Mouse (Mus musculus) CH12.LX (cell line): ENCODE measurements around the gene F2r.

ENCODE experiments used
- BHLHE40 ChIP-seq: IDR thresholded peaks from 2 replicates; pipeline ENCODE4 v1.6.1; 2011; ENCODE audit warnings: mild to moderate bottlenecking, low read depth, low read length, improper control_type of control experiment
- CTCF ChIP-seq, 2 experiments: IDR thresholded peaks in 1 of 2; conservative IDR thresholded peaks in 1 of 2; 2 replicates each; pipeline ENCODE4 v1.5.1; 2011 to 2012; ENCODE audit warnings: low read depth in 2 of 2, low read length in 2 of 2, improper control_type of control experiment in 1 of 2, inconsistent platforms in 1 of 2, mild to moderate bottlenecking in 1 of 2, moderate library complexity in 1 of 2
- EP300 ChIP-seq: IDR thresholded peaks from 2 replicates; pipeline ENCODE4 v1.6.1; 2011; ENCODE audit warnings: low read length, improper control_type of control experiment
- GABPA ChIP-seq: IDR thresholded peaks from 2 replicates; pipeline ENCODE4 v1.6.1; 2012; ENCODE audit warnings: low read depth, low read length, improper control_type of control experiment, inconsistent platforms; ENCODE audit not compliant: insufficient replicate concordance
- JUND ChIP-seq: conservative IDR thresholded peaks from 2 replicates; pipeline ENCODE4 v1.6.1; 2011; ENCODE audit warnings: low read depth, low read length, improper control_type of control experiment
- MAFK ChIP-seq: IDR thresholded peaks from 2 replicates; pipeline ENCODE4 v1.6.1; 2011; ENCODE audit warnings: low read length, improper control_type of control experiment; ENCODE audit not compliant: insufficient replicate concordance
- MAZ ChIP-seq: IDR thresholded peaks from 2 replicates; pipeline ENCODE4 v1.6.1; 2012; ENCODE audit warnings: low read depth, mild to moderate bottlenecking, inconsistent platforms, low read length, improper control_type of control experiment, moderate library complexity
- NRF1 ChIP-seq: IDR thresholded peaks from 2 replicates; pipeline ENCODE4 v1.6.1; 2014; ENCODE audit warnings: low read depth, mild to moderate bottlenecking, inconsistent platforms, low read length, improper control_type of control experiment, moderate library complexity
- POLR2A ChIP-seq: IDR thresholded peaks from 2 replicates; pipeline ENCODE4 v1.6.1; 2011; ENCODE audit warnings: low read depth, mild to moderate bottlenecking, improper control_type of control experiment, low read length
- RCOR1 ChIP-seq: conservative IDR thresholded peaks from 2 replicates; pipeline ENCODE4 v1.6.1; 2012; ENCODE audit warnings: low read depth, mild to moderate bottlenecking, inconsistent platforms, low read length, improper control_type of control experiment
- TBP ChIP-seq: conservative IDR thresholded peaks from 2 replicates; pipeline ENCODE4 v1.6.1; 2011; ENCODE audit warnings: low read depth, low read length, improper control_type of control experiment
- UBTF ChIP-seq: IDR thresholded peaks from 2 replicates; pipeline ENCODE4 v1.6.1; 2012; ENCODE audit warnings: low read depth, mild to moderate bottlenecking, inconsistent platforms, low read length, improper control_type of control experiment, moderate library complexity
- USF1 ChIP-seq: IDR thresholded peaks from 2 replicates; pipeline ENCODE4 v1.6.1; 2014; ENCODE audit warnings: low read depth, mild to moderate bottlenecking, inconsistent platforms, low read length, improper control_type of control experiment
- ZNF384 ChIP-seq: IDR thresholded peaks from 2 replicates; pipeline ENCODE4 v1.6.1; 2012; ENCODE audit warnings: low read depth, low read length, improper control_type of control experiment, inconsistent platforms

DNA sequence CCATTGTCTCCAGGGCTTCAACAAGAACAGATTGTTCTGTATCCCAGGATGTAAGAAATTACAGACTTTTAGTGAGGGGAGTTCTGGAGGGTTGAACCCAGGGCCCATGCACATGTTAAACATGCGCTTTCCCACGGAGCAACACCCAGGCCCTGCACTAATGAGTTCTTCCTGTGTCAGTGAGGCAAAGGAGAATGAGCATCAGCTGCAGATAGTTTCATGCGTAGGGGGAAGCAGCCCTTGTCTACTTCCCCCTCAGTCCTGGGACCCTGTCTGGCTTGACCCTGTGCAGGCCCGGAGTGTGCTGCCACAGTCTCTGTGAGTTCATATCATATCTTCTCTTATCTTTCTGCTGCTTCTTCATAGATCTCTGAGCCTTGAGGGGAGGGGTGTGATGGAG, 29.0 kb upstream of the F2r start:
- TF ChIP-seq JUND (no peak), POLR2A (no peak), BHLHE40 (no peak), USF1 (no peak), CTCF (conservative IDR thresholded peaks at IDR 0.05 in 1 of 2, IDR thresholded peaks at IDR 0.05 in 1 of 2; ENCODE audit: low read depth in 2 of 2, low read length in 2 of 2) (no peak), EP300 (no peak), ZNF384 (no peak), MAFK (no peak), TBP (no peak), UBTF (no peak), MAZ (no peak), NRF1 (no peak), GABPA (no peak), RCOR1 (no peak)
